Comparison of ENCODE assay signal across 15 mouse cellular contexts in genomic region chr10:43648186-43648585, GRCm38 (mm10).
"Had no signal": no experiment of that assay in that cellular context is flagged by ENCODE, and none has a peak within 500 bp of the region (broad histone marks: within the 10 kb centered on the region; RNA-seq: fewer than 3 reads in every experiment).

No protein-coding gene starts in this region.

- ATAC-seq: intestine, postnatal 0 days; lung, postnatal 0 days; midbrain, embryonic 13.5 days had no signal

- H3K36me3 ChIP-seq: limb, embryonic 13.5 days; midbrain, embryonic 13.5 days had no signal

- H3K4me3 ChIP-seq: limb, embryonic 13.5 days; midbrain, embryonic 13.5 days had no signal

- H3K27ac ChIP-seq: kidney, postnatal 0 days; limb, embryonic 13.5 days; midbrain, embryonic 13.5 days had no signal

- H3K4me1 ChIP-seq: midbrain, embryonic 13.5 days had no signal

- H3K9ac ChIP-seq: limb, embryonic 13.5 days; midbrain, embryonic 13.5 days had no signal

- DNase-seq: kidney, adult 8-10 months; kidney, postnatal 36 days; layer of hippocampus, adult 9-11 months; left cerebral cortex, postnatal 4 days; lung, adult 18-20 months; lung, postnatal 36 days; right cerebral cortex, postnatal 4 days; spleen, adult 18-20 months; thymus, adult 2 months; thymus, postnatal 36 days had no signal

- H3K27me3 ChIP-seq: limb, embryonic 13.5 days; midbrain, embryonic 13.5 days had no signal

- H3K9me3 ChIP-seq: limb, embryonic 13.5 days; midbrain, embryonic 13.5 days had no signal

- H3K4me2 ChIP-seq: limb, embryonic 13.5 days; midbrain, embryonic 13.5 days had no signal
